ENCODE assay signal across 14 mouse cellular contexts in the genomic region with DNA sequence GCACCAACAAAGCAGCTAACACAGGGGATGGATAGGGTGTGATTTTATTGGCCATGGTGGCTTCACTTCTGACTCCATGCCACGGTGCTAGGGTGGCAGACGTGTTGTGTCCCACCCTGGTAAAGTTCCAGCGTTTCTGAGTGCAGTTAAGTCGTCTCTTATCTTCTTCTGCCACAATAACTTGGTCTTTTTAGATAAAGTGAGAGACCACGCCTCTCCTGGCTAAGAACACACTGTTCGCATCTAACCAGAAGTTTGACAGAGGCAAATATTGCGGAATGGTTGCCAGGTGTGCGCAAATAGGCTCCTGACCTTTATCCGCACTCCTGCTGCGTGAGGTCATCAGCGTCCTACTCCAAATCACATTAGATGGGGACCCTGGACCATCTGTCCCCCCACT.
DNase-seq lines count a peak whose midpoint lies in the region; ATAC-seq lines count a peak whose summit lies in the region.
"Had no signal": no experiment of that assay in that cellular context is flagged by ENCODE, and none has a peak within 500 bp of the region (broad histone marks: within the 10 kb centered on the region; RNA-seq: fewer than 3 reads in every experiment).

No protein-coding gene starts in this region.

- peak overlapping the region; percentile 90 for H3K27ac ChIP-seq in liver, embryonic 13.5 days
- H3K27ac ChIP-seq: embryonic facial prominence, embryonic 13.5 days; lung, embryonic 15.5 days had no signal

- H3K36me3 ChIP-seq in liver, embryonic 13.5 days: no peaks in the 10 kb centered on the region
- H3K36me3 ChIP-seq: embryonic facial prominence, embryonic 13.5 days; lung, embryonic 15.5 days had no signal

- H3K4me3 ChIP-seq in liver, embryonic 13.5 days (replicated peaks): peak overlapping the region; percentile 27
- H3K4me3 ChIP-seq: embryonic facial prominence, embryonic 13.5 days; lung, embryonic 15.5 days had no signal

- peak overlapping the region; percentile 63 for H3K4me2 ChIP-seq in liver, embryonic 13.5 days
- H3K4me2 ChIP-seq: embryonic facial prominence, embryonic 13.5 days; lung, embryonic 15.5 days had no signal

- peak; percentile 81 for DNase-seq in c-Kit-negative CD71-positive TER-119-positive erythroid progenitor cells, embryonic 14.5 days (ENCODE audit: low read depth, low spot score)
- DNase-seq in liver, embryonic 13.5 days: peak; percentile 75
- peak; percentile 48 to 61 for DNase-seq in spleen, postnatal 4 days (ENCODE audit: low spot score in 2 of 2)
- no peak for DNase-seq in frontal cortex, postnatal 10 days (ENCODE audit: low spot score in 2 of 2)
- no peak for DNase-seq in ovary, postnatal 10 days (ENCODE audit: low spot score)
- DNase-seq in ovary, adult 18-20 months (ENCODE audit: low spot score): no peak
- DNase-seq: cerebellum, adult 9-11 months; gastrocnemius, postnatal 25 days; heart, postnatal 10 days; kidney, postnatal 36 days had no signal

- H3K27me3 ChIP-seq in liver, embryonic 13.5 days: no peaks in the 10 kb centered on the region
- H3K27me3 ChIP-seq: embryonic facial prominence, embryonic 13.5 days; lung, embryonic 15.5 days had no signal

- ATAC-seq in common myeloid progenitor, adult 5-6 weeks (replicated peaks; ENCODE audit: low read depth, poor library complexity, severe bottlenecking): peak; percentile 65
- ATAC-seq in liver, embryonic 13.5 days (ENCODE audit: low read depth): peak; percentile 93
- ATAC-seq: forebrain, embryonic 16.5 days had no signal

- peaks cover 52% of the 10 kb centered on the region for H3K4me1 ChIP-seq in liver, embryonic 13.5 days (replicated peaks)

- no peaks in the 10 kb centered on the region for H3K9me3 ChIP-seq in liver, embryonic 13.5 days (replicated peaks)
- H3K9me3 ChIP-seq: embryonic facial prominence, embryonic 13.5 days; lung, embryonic 15.5 days had no signal

- H3K9ac ChIP-seq in liver, embryonic 13.5 days: peak overlapping the region; percentile 58
- H3K9ac ChIP-seq: embryonic facial prominence, embryonic 13.5 days; lung, embryonic 15.5 days had no signal

- WGBS in liver, embryonic 13.5 days (ENCODE audit: insufficient replicate concordance): 15% methylated on average over 11 of the region's 11 CpGs

Comparison
In these comparisons a context has a peak if more than half of its experiments do, and no peak if none do; other contexts are left out.
1. DNase-seq: peak in c-Kit-negative CD71-positive TER-119-positive erythroid progenitor cells, embryonic 14.5 days (single experiment), liver, embryonic 13.5 days (single experiment) and spleen, postnatal 4 days (2 of 2); none in frontal cortex, postnatal 10 days (0 of 2), ovary, postnatal 10 days (single experiment) and ovary, adult 18-20 months (single experiment).